Mouse (Mus musculus): ENCODE data around the gene Bag6.

DNA sequence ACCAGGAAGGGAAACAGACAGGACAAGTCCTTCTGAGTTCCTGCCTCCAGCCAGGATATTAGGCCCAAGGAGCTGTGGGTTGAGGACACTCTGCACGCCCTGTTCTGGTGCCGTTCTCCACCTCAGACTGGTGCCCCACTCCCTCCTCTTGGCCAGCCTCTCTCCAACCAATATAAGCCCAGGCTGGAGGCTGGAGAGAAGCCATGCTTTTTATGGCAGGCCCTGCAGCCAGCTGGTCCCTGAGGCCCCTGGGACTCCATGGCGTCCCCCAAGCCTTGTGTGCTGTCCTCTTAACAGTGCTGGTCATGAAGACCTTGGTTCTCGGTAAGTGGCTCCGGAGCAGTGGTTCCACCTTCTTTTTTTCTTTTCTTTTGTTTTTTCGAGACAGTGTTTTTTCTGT, 26.9 kb upstream of the Bag6 start, which contains the start of gene Ly6g5c:
- TF ChIP-seq MAX (IDR thresholded peaks at IDR 0.05; ENCODE audit: low read depth), result no peak
- no peak for TF ChIP-seq POLR2A (IDR thresholded peaks at IDR 0.05; ENCODE audit: insufficient read length, low read depth)
- TF ChIP-seq USF1 (IDR thresholded peaks at IDR 0.05; ENCODE audit: low read depth), result no peak
- TF ChIP-seq POLR2AphosphoS2 (IDR thresholded peaks at IDR 0.05; ENCODE audit: insufficient read length, low read depth), result no peak
- no peak for TF ChIP-seq TCF12 (IDR thresholded peaks at IDR 0.05; ENCODE audit: insufficient read depth, poor library complexity, severe bottlenecking)
- TF ChIP-seq SRF (IDR thresholded peaks at IDR 0.05; ENCODE audit: control insufficient read depth, insufficient read length, low read depth), result no peak
- TF ChIP-seq MYOD1 (IDR thresholded peaks at IDR 0.05; ENCODE audit: control insufficient read depth in 1 of 3, insufficient read length in 2 of 3, low read depth in 2 of 3), result no peak
- TF ChIP-seq TCF3 (IDR thresholded peaks at IDR 0.05; ENCODE audit: insufficient read length, low read depth), result no peak
- no peak for TF ChIP-seq CEBPB (IDR thresholded peaks at IDR 0.05; ENCODE audit: insufficient read depth, poor library complexity, severe bottlenecking)

All from myocyte (in vitro differentiated cells).